Mouse (Mus musculus): ENCODE measurements around the gene Gfi1. TPM values are rescaled to one million over a fixed set of nuclear protein-coding genes. Genes with fewer than 3 reads are reported as not detected.

Gene Gfi1
- polyA plus RNA-seq, 1 experiment from 2014 or later: 0.79 TPM

DNA sequence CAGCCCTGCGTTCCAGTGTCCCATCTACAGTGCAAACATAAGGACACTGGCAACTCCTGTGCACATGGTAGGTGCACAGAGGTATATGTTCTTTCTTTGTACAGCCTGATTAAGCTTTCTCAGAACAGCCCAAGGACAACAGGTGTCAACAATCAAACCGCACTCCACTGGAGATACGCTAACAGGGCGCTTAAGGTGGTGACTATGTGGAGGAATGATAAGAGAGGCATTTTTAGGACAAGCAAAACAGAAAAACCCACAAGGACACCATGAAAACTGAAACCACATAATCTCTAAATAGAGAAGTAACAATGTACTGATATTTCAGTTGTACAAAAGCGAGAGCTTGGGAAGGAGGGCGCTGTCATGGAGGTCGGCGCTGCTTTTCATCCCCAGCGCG lies 25.0 kb downstream of the Gfi1 start:
- 92% methylated on average over 10 of the region's 10 CpGs for WGBS
- no peaks in the 10 kb centered on the region for H3K4me1 ChIP-seq (ENCODE audit: control insufficient read depth, insufficient read depth, low read length)
- no peak for DNase-seq (ENCODE audit: low spot score)
- ATAC-seq (ENCODE audit: low read depth): no peak
- no peak overlapping the region for H3K4me2 ChIP-seq (ENCODE audit: low read depth, low read length)
- no peaks in the 10 kb centered on the region for H3K36me3 ChIP-seq (ENCODE audit: control insufficient read depth, insufficient read depth, low read length)
- H3K4me3 ChIP-seq (ENCODE audit: low read depth, low read length): no peak overlapping the region
- H3K27me3 ChIP-seq (replicated peaks; ENCODE audit: control insufficient read depth, insufficient read depth, low read length): no peaks in the 10 kb centered on the region
- H3K27ac ChIP-seq (replicated peaks; ENCODE audit: low read depth, low read length): no peak overlapping the region
- no peaks in the 10 kb centered on the region for H3K9me3 ChIP-seq (ENCODE audit: control insufficient read depth, low read length)
- H3K9ac ChIP-seq (ENCODE audit: low read depth, low read length): no peak overlapping the region

DNA sequence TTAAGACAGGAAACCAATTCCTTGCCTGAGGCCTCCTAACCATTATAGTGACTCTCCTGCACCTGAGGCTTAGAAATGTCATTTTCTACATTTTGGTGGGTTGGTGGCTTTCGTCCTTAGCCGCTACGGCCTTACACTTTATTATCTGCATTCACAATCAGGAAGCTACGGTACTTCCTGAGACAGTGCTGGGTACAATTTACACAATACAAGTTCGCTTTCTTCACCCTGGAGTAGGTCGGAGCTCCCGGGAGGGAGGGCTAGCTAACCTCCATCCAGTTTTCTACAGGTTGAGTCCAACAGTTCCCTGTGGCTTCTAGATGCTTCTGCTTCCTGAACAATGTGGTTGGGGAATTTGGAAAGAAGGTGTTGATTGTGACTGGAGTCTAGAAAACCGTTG lies 26.9 kb downstream of the Gfi1 start:
- WGBS: 75% methylated on average over 8 of the region's 8 CpGs
- no peaks in the 10 kb centered on the region for H3K9me3 ChIP-seq (ENCODE audit: control insufficient read depth, low read length)
- no peak overlapping the region for H3K4me3 ChIP-seq (ENCODE audit: low read depth, low read length)
- no peaks in the 10 kb centered on the region for H3K27me3 ChIP-seq (replicated peaks; ENCODE audit: control insufficient read depth, insufficient read depth, low read length)
- no peaks in the 10 kb centered on the region for H3K36me3 ChIP-seq (ENCODE audit: control insufficient read depth, insufficient read depth, low read length)
- no peak for ATAC-seq (ENCODE audit: low read depth)
- no peak overlapping the region for H3K27ac ChIP-seq (replicated peaks; ENCODE audit: low read depth, low read length)
- DNase-seq (ENCODE audit: low spot score): no peak
- H3K4me1 ChIP-seq (ENCODE audit: control insufficient read depth, insufficient read depth, low read length): no peaks in the 10 kb centered on the region
- no peak overlapping the region for H3K9ac ChIP-seq (ENCODE audit: low read depth, low read length)
- no peak overlapping the region for H3K4me2 ChIP-seq (ENCODE audit: low read depth, low read length)

- Histone ChIP-seq H3K4me3 (ENCODE audit: low read depth, low read length) (no peak overlapping the region), H3K9ac (ENCODE audit: low read depth, low read length) (no peak overlapping the region), H3K4me1 (ENCODE audit: control insufficient read depth, insufficient read depth, low read length) (no peaks in the 10 kb centered on the region), H3K36me3 (ENCODE audit: control insufficient read depth, insufficient read depth, low read length) (no peaks in the 10 kb centered on the region), H3K4me2 (ENCODE audit: low read depth, low read length) (no peak overlapping the region), H3K27me3 (replicated peaks; ENCODE audit: control insufficient read depth, insufficient read depth, low read length) (0 out of 2 replicates have a peak, but pooled peaks cover 4% of the 10 kb centered on the region), H3K9me3 (ENCODE audit: control insufficient read depth, low read length) (no peaks in the 10 kb centered on the region), H3K27ac (replicated peaks; ENCODE audit: low read depth, low read length) (no peak overlapping the region)
- ATAC-seq (ENCODE audit: low read depth): no peak
- WGBS: 79% methylated on average over 3 of the region's 3 CpGs
- no peak for DNase-seq (ENCODE audit: low spot score)
Observed at GRCm38 (mm10) chr5:107695019-107695418, 30.8 kb downstream of the Gfi1 start.

DNA sequence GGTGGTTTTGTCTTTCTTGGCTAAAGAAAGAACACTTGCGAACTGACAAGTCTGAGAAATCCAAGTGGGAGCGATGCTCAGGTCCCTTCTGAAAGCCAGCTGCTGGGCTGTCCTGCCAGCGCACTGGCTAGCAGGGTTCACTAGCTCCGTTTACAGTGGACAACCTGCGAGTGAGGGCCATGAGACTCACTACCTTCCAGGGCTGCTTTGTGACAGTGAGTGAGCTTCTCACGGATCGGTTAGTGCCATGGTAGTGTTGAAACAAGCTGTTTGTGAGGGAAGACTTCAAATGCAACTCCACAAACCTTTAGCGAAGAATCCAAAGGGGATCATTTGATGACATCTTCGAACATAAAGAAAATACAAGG lies 37.4 kb downstream of the Gfi1 start:
- no peaks in the 10 kb centered on the region for H3K9me3 ChIP-seq (ENCODE audit: control insufficient read depth, low read length)
- DNase-seq (ENCODE audit: low spot score) (no peak), ATAC-seq (ENCODE audit: low read depth) (no peak)
- 0 out of 2 replicates have a peak overlapping the region, but pooled peaks have one; percentile 54 for H3K27ac ChIP-seq (replicated peaks; ENCODE audit: low read depth, low read length)
- H3K9ac ChIP-seq (ENCODE audit: low read depth, low read length): peak overlapping the region; percentile 46; the same call in 1 of the 2 replicates
- no peaks in the 10 kb centered on the region for H3K36me3 ChIP-seq (ENCODE audit: control insufficient read depth, insufficient read depth, low read length)
- 19% methylated on average over 9 of the region's 9 CpGs for WGBS
- peak overlapping the region; percentile 61 for H3K4me2 ChIP-seq (ENCODE audit: low read depth, low read length)
- H3K4me1 ChIP-seq (ENCODE audit: control insufficient read depth, insufficient read depth, low read length): peaks cover 6% of the 10 kb centered on the region; the same call in 1 of the 2 replicates
- H3K27me3 ChIP-seq (replicated peaks; ENCODE audit: control insufficient read depth, insufficient read depth, low read length): 0 out of 2 replicates have a peak, but pooled peaks cover 4% of the 10 kb centered on the region
- H3K4me3 ChIP-seq (ENCODE audit: low read depth, low read length): peak overlapping the region; percentile 44

- Histone ChIP-seq H3K27ac (replicated peaks; ENCODE audit: low read depth, low read length) (peak overlapping the region; percentile 54), H3K9me3 (ENCODE audit: control insufficient read depth, low read length) (no peaks in the 10 kb centered on the region), H3K9ac (ENCODE audit: low read depth, low read length) (peak overlapping the region; percentile 46; the same call in 1 of the 2 replicates), H3K4me1 (ENCODE audit: control insufficient read depth, insufficient read depth, low read length) (peaks cover 6% of the 10 kb centered on the region; the same call in 1 of the 2 replicates), H3K4me2 (ENCODE audit: low read depth, low read length) (peak overlapping the region; percentile 61), H3K4me3 (ENCODE audit: low read depth, low read length) (peak overlapping the region; percentile 44), H3K27me3 (replicated peaks; ENCODE audit: control insufficient read depth, insufficient read depth, low read length) (no peaks in the 10 kb centered on the region), H3K36me3 (ENCODE audit: control insufficient read depth, insufficient read depth, low read length) (no peaks in the 10 kb centered on the region)
- peak; percentile 95 for DNase-seq (ENCODE audit: low spot score)
- 14% methylated on average over 45 of the region's 46 CpGs for WGBS
- ATAC-seq (ENCODE audit: low read depth): peak; percentile 95
Observed at GRCm38 (mm10) chr5:107687592-107688498, 38.0 kb downstream of the Gfi1 start.

DNA sequence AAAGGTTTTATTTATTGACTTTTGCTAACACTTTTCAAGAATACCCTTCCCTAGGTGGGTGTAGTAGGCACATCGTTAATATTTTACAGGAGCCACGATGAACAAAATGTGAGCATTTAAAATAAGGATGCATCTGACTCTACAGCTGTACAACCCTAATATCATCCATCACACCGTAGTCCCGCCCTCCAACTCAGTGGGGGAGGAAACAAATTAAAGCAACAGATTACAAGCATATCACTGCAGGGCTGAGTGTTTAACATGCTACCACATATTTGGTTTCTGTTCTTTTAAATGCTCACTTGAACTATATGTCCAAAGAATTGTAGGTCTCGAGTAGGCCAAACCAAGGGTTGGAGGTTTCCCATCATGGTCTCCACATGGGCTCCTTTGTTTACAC lies 38.7 kb downstream of the Gfi1 start:
- Histone ChIP-seq H3K9me3 (ENCODE audit: control insufficient read depth, low read length) (no peaks in the 10 kb centered on the region), H3K27ac (replicated peaks; ENCODE audit: low read depth, low read length) (no peak overlapping the region), H3K4me2 (ENCODE audit: low read depth, low read length) (no peak overlapping the region), H3K9ac (ENCODE audit: low read depth, low read length) (no peak overlapping the region), H3K27me3 (replicated peaks; ENCODE audit: control insufficient read depth, insufficient read depth, low read length) (no peaks in the 10 kb centered on the region), H3K4me1 (ENCODE audit: control insufficient read depth, insufficient read depth, low read length) (peaks cover 6% of the 10 kb centered on the region; the same call in 1 of the 2 replicates), H3K4me3 (ENCODE audit: low read depth, low read length) (no peak overlapping the region), H3K36me3 (ENCODE audit: control insufficient read depth, insufficient read depth, low read length) (no peaks in the 10 kb centered on the region)
- WGBS: 94% methylated on average over 5 of the region's 5 CpGs
- DNase-seq (ENCODE audit: low spot score) (no peak), ATAC-seq (ENCODE audit: low read depth) (no peak)

DNA sequence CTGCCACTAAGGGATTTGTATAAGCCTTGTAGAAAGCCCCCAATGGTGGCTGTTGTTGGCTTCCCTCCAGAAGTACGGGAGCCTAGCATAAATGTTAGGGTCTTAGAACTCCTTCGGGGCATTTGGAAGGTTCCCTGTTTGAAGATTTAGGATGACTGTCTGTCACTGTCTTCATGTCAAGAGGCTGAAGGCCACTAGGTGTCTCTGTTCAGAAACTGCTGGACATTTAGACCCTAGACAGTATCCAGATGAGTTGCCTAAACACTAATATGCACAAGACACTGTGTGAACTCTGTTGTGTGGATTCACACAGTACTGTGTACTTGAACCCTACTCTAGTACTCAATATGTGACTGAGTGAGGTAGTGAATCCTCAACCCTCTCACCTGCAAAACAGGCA lies 41.5 kb downstream of the Gfi1 start:
- DNase-seq (ENCODE audit: low spot score): no peak
- no peak overlapping the region for H3K4me2 ChIP-seq (ENCODE audit: low read depth, low read length)
- H3K9ac ChIP-seq (ENCODE audit: low read depth, low read length): no peak overlapping the region
- H3K4me3 ChIP-seq (ENCODE audit: low read depth, low read length): no peak overlapping the region
- H3K27me3 ChIP-seq (replicated peaks; ENCODE audit: control insufficient read depth, insufficient read depth, low read length): no peaks in the 10 kb centered on the region
- no peaks in the 10 kb centered on the region for H3K36me3 ChIP-seq (ENCODE audit: control insufficient read depth, insufficient read depth, low read length)
- no peaks in the 10 kb centered on the region for H3K9me3 ChIP-seq (ENCODE audit: control insufficient read depth, low read length)
- WGBS: 63% methylated on average over 2 of the region's 2 CpGs
- H3K4me1 ChIP-seq (ENCODE audit: control insufficient read depth, insufficient read depth, low read length): peaks cover 6% of the 10 kb centered on the region; the same call in 1 of the 2 replicates
- H3K27ac ChIP-seq (replicated peaks; ENCODE audit: low read depth, low read length): no peak overlapping the region
- ATAC-seq (ENCODE audit: low read depth): no peak

DNA sequence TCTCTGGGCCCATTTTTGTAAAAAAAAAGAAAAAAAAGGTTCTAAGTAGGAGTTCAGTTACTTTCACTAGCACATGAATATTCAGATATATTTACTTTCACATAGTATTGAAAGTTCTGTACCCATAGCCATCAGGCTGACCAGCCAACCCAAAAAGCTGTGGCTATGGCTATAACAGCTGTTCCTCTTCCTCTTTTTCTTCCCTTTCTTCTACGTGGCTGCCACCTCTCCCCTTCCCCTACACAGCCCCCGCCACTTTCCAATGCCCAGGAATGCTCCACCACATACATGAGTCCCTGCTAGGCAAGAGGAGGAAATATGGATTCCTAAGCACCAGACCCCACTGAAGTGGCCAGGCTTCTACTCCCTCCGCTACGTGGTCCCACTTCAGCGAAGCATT lies 44.5 kb downstream of the Gfi1 start:
- Histone ChIP-seq H3K9me3 (ENCODE audit: control insufficient read depth, low read length) (no peaks in the 10 kb centered on the region), H3K4me3 (ENCODE audit: low read depth, low read length) (no peak overlapping the region), H3K9ac (ENCODE audit: low read depth, low read length) (no peak overlapping the region), H3K4me1 (ENCODE audit: control insufficient read depth, insufficient read depth, low read length) (no peaks in the 10 kb centered on the region), H3K4me2 (ENCODE audit: low read depth, low read length) (no peak overlapping the region), H3K27ac (replicated peaks; ENCODE audit: low read depth, low read length) (no peak overlapping the region), H3K27me3 (replicated peaks; ENCODE audit: control insufficient read depth, insufficient read depth, low read length) (no peaks in the 10 kb centered on the region), H3K36me3 (ENCODE audit: control insufficient read depth, insufficient read depth, low read length) (no peaks in the 10 kb centered on the region)
- 77% methylated on average over 5 of the region's 5 CpGs for WGBS
- DNase-seq (ENCODE audit: low spot score) (no peak), ATAC-seq (ENCODE audit: low read depth) (no peak)

GRCm38 (mm10) chr5:107678392-107678791 lies 47.4 kb downstream of the Gfi1 start:
- Histone ChIP-seq H3K9me3 (ENCODE audit: control insufficient read depth, low read length) (no peaks in the 10 kb centered on the region), H3K4me1 (ENCODE audit: control insufficient read depth, insufficient read depth, low read length) (no peaks in the 10 kb centered on the region), H3K4me3 (ENCODE audit: low read depth, low read length) (no peak overlapping the region), H3K9ac (ENCODE audit: low read depth, low read length) (no peak overlapping the region), H3K4me2 (ENCODE audit: low read depth, low read length) (no peak overlapping the region), H3K27me3 (replicated peaks; ENCODE audit: control insufficient read depth, insufficient read depth, low read length) (no peaks in the 10 kb centered on the region), H3K27ac (replicated peaks; ENCODE audit: low read depth, low read length) (no peak overlapping the region), H3K36me3 (ENCODE audit: control insufficient read depth, insufficient read depth, low read length) (no peaks in the 10 kb centered on the region)
- DNase-seq (ENCODE audit: low spot score): no peak
- ATAC-seq (ENCODE audit: low read depth): no peak
- 50% methylated on average over 5 of the region's 5 CpGs for WGBS

Measured in embryonic facial prominence, embryonic 14.5 days (tissue).